Mouse (Mus musculus) stomach, postnatal 0 days (tissue): ENCODE data around the gene Ddah2. TPM values are rescaled to one million over a fixed set of nuclear protein-coding genes. Genes with fewer than 3 reads are reported as not detected.

Experiments
- ATAC-seq: fragments of 200-750 bp; cut with Nextera tagmentation; 2 replicates; pipeline ENCODE4 v1.8.0; 2017; ENCODE audit not compliant: low FRiP score, low TSS enrichment
- DNase-seq: peaks from one replicate; pipeline ENCODE4 v3.0.0-alpha.2; 2016; ENCODE audit warnings: low spot score
- H3K27ac ChIP-seq: fragments of 300-500 bp; sonication (generic); replicated peaks from 2 replicates; pipeline ENCODE4 v1.5.1; 2014; ENCODE audit warnings: mild to moderate bottlenecking, control low read depth
- H3K27me3 ChIP-seq: fragments of 300-500 bp; sonication (generic); 2 replicates; pipeline ENCODE4 v1.6.1; 2014; ENCODE audit warnings: low read length; ENCODE audit not compliant: control insufficient read depth, insufficient read depth
- H3K36me3 ChIP-seq: fragments of 300-500 bp; sonication (generic); 2 replicates; pipeline ENCODE4 v1.6.1; 2014; ENCODE audit warnings: low read length, mixed read lengths; ENCODE audit not compliant: control insufficient read depth, insufficient read depth
- H3K4me1 ChIP-seq: fragments of 300-500 bp; sonication (generic); replicated peaks from 2 replicates; pipeline ENCODE4 v1.6.1; 2014; ENCODE audit warnings: antibody characterized with exemption; ENCODE audit not compliant: control insufficient read depth, insufficient read depth
- H3K4me2 ChIP-seq: fragments of 300-500 bp; sonication (generic); replicated peaks from 2 replicates; pipeline ENCODE4 v1.6.1; 2014; ENCODE audit warnings: low read depth, mild to moderate bottlenecking, control low read depth, moderate library complexity
- H3K4me3 ChIP-seq: fragments of 300-500 bp; sonication (generic); 2 replicates; pipeline ENCODE4 v1.5.1; 2014; ENCODE audit warnings: low read depth, low read length, control low read depth
- H3K9ac ChIP-seq: fragments of 300-500 bp; sonication (generic); 2 replicates; pipeline ENCODE4 v1.6.1; 2014; ENCODE audit warnings: mild to moderate bottlenecking, low read length, control low read depth, mixed read lengths
- H3K9me3 ChIP-seq: fragments of 300-500 bp; sonication (generic); 2 replicates; pipeline ENCODE4 v1.6.1; 2016; ENCODE audit warnings: low read length; ENCODE audit not compliant: control insufficient read depth
- CTCF ChIP-seq: IDR thresholded peaks from 2 replicates; pipeline ENCODE4 v1.5.1; 2016; ENCODE audit warnings: antibody characterized with exemption, low read depth, mild to moderate bottlenecking, moderate library complexity
- EP300 ChIP-seq: optimal IDR thresholded peaks from 2 replicates; pipeline ENCODE3; 2016; ENCODE audit warnings: antibody characterized with exemption
- WGBS: fragments of 180-500 bp; shearing (Covaris S2); extraction: QIAGEN DNeasy Blood & Tissue Kit; methylation state at CpG from one replicate; pipeline ENCODE4 v1.1.7; 2014; 5-methylcytosine and 5-hydroxymethylcytosine counted together
- polyA plus RNA-seq: library from polyadenylated mRNA; unstranded; fragments of >200 nt; fragmentation: Nextera tagmentation; extraction: Ambion mirVana; gene quantifications from 2 replicates; pipeline ENCODE4 v1.2.1, GENCODE M21; 2015

Gene Ddah2
- polyA plus RNA-seq, 1 experiment from 2014 or later, result 84.8 TPM

DNA sequence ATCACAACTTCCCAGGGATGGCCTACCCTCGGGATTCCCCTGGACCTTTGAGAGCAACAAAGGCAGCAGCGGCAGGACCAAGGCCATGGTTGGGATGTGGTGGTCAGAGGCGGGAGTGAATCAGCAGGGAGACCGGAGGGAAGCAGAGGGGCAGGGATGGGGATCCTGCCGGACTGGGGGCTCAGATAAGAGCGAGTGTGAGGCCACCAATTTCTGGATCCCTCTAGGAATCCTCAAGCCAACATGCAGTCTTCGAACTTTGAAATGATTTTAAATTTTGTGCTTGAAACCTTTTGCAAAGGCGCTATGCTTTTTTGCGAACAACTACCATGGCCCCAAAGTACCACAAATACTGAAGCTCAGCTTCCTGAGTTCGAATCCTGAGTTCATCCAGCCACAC is 7.2 kb downstream of the Ddah2 start, which contains the start of gene Mpig6b:
Gene Mpig6b (minus strand): TSS at position 101 of the 400 bp plus-strand sequence.
- no peak for TF ChIP-seq CTCF
- TF ChIP-seq EP300, result no peak
- Histone ChIP-seq H3K9me3 (no peaks in the 10 kb centered on the region), H3K27me3 (no peaks in the 10 kb centered on the region), H3K27ac (peak within 1 kb of the TSS; percentile 87), H3K4me3 (peak within 1 kb of the TSS; percentile 41), H3K4me1 (0 out of 2 replicates have a peak, but pooled peaks cover 2% of the 10 kb centered on the region), H3K9ac (peak within 1 kb of the TSS; percentile 38), H3K4me2 (peak within 1 kb of the TSS; percentile 63), H3K36me3 (peaks cover 3% of the 10 kb centered on the region; the same call in 1 of the 2 replicates)
- WGBS, result 69% methylated on average over 10 of the region's 10 CpGs
- ATAC-seq, result no peak
- no peak for DNase-seq

GRCm38 (mm10) chr17:35068213-35068914 is 9.5 kb downstream of the Ddah2 start:
- Histone ChIP-seq H3K27me3 (no peaks in the 10 kb centered on the region), H3K4me2 (no peak overlapping the region), H3K4me3 (peak overlapping the region; percentile 6; the same call in 1 of the 2 replicates)

DNA sequence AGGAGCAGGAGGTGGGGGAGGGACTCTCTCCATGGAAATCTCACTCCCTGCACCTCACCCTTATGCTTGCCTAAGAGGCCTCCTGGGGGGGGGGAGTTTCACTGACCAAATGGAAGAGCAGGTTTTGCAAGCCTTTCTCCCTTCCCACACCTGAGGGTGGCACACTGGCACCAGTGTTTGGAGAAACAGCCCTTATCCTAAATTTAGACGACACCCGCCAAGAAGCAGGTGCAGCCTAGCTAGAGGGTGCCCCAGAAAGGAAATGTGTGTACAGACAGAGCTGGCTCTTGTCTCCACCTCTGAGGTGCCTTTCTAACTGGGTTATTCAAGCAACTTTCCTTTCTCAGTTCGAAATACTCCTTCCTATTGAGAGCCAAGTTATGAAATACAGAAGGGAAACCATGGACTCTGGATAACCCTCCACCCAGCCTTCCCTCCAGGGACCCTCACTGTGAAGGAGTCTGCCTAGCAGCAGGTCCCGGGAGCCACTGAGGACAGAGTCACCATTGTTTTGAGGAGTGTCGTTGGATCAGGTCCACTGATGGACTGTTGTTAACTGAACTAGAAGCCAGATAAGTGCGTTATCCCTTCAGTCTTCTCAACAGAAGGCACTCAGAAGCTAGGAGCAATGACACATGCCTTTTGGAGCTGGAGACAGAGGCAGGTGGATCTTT is 11.9 kb downstream of the Ddah2 start:
- H3K4me3 ChIP-seq, result no peak overlapping the region
- H3K9me3 ChIP-seq, result no peaks in the 10 kb centered on the region
- no peaks in the 10 kb centered on the region for H3K4me1 ChIP-seq
- no peak overlapping the region for H3K9ac ChIP-seq
- no peaks in the 10 kb centered on the region for H3K27me3 ChIP-seq
- ATAC-seq (no peak), DNase-seq (peak; percentile 68)
- no peaks in the 10 kb centered on the region for H3K36me3 ChIP-seq
- peak; percentile 47 for TF ChIP-seq CTCF
- TF ChIP-seq EP300, result no peak
- peak overlapping the region; percentile 49; the same call in 1 of the 2 replicates for H3K27ac ChIP-seq
- 30% methylated on average over 6 of the region's 6 CpGs for WGBS
- no peak overlapping the region for H3K4me2 ChIP-seq

More at GRCm38 (mm10) chr17:35068213-35068914, 9.5 kb downstream of the Ddah2 start:
- Histone ChIP-seq H3K36me3 (no peaks in the 10 kb centered on the region), H3K9me3 (no peaks in the 10 kb centered on the region), H3K27ac (peak overlapping the region; percentile 71), H3K9ac (no peak overlapping the region), H3K4me1 (0 out of 2 replicates have a peak, but pooled peaks cover 2% of the 10 kb centered on the region)
- peak; percentile 54 for ATAC-seq
- DNase-seq, result peak; percentile 66
- WGBS, result 44% methylated on average over 17 of the region's 17 CpGs
- TF ChIP-seq EP300 (no peak), CTCF (no peak)

- Histone ChIP-seq H3K9ac (no peak overlapping the region), H3K4me3 (no peak overlapping the region), H3K4me2 (no peak overlapping the region), H3K27ac (no peak overlapping the region; the same call in 1 of the 2 replicates), H3K27me3 (no peaks in the 10 kb centered on the region), H3K36me3 (no peaks in the 10 kb centered on the region), H3K4me1 (no peaks in the 10 kb centered on the region), H3K9me3 (no peaks in the 10 kb centered on the region)
- no peak for ATAC-seq
- TF ChIP-seq CTCF (no peak), EP300 (no peak)
- DNase-seq, result no peak
- WGBS, result 74% methylated on average over 9 of the region's 9 CpGs
Observed at GRCm38 (mm10) chr17:35071454-35071853, 12.6 kb downstream of the Ddah2 start.

DNA sequence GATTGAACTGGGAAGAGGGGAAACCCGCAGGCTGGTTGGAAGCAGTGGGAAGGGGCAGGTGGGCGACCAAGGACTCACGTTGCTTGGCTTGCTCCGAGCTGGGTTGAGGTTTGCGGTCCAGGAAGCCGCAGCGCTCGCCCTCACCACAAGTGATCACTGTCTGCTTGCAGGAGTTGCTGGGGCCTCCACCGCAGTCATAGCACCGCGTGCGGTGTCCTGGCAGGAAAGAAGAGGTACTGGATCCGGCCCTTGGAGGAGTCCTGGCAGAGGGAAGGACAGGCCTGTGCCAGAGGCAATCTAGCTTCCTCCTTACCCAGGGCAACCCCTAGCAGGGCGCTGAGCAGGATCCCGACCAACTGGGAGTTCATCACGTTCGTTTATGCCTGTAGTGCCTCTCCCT is 15.3 kb downstream of the Ddah2 start:
- H3K27me3 ChIP-seq, result no peaks in the 10 kb centered on the region
- H3K4me2 ChIP-seq, result no peak overlapping the region
- no peaks in the 10 kb centered on the region for H3K9me3 ChIP-seq
- H3K4me3 ChIP-seq, result no peak overlapping the region
- H3K36me3 ChIP-seq, result no peaks in the 10 kb centered on the region
- H3K9ac ChIP-seq, result no peak overlapping the region
- no peaks in the 10 kb centered on the region for H3K4me1 ChIP-seq
- TF ChIP-seq CTCF (no peak), EP300 (no peak)
- DNase-seq (no peak), ATAC-seq (no peak)
- WGBS, result 56% methylated on average over 17 of the region's 17 CpGs
- H3K27ac ChIP-seq, result no peak overlapping the region
